Mouse (Mus musculus) ES-Bruce4 (cell line): ENCODE results near the gene 4930451I11Rik.

Experiments
- CTCF ChIP-seq: IDR thresholded peaks from one replicate; pipeline ENCODE4 v1.8.1; 2011; ENCODE audit warnings: low read depth, low read length
- POLR2A ChIP-seq: IDR thresholded peaks from one replicate; pipeline ENCODE4 v1.8.1; 2011; ENCODE audit warnings: low read length; ENCODE audit not compliant: insufficient read depth

DNA sequence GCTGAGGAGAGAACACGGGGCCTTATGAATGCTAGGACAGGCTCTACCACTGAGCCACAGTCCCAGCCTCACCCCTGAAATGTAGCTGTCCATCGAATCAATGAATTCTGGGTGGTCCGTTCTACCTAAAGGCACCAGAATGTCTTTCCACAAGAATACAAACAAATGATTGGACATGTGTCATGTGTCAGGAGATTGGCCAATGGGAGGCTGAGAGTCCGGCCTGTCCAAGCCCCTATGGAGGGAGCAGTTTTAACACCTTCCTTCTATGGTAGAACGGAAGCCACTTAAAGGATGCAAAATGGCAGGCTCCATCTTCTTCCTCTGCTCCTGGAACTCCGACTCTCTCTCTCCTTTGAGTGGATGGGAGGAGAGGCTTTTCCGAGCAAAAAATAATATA, 13.8 kb downstream of the 4930451I11Rik start:
- TF ChIP-seq CTCF (no peak), POLR2A (no peak)
